13 mouse cellular contexts compared by ENCODE assay signal in genomic region chr11:107729141-107729540, GRCm38 (mm10). TPM values are rescaled to one million over a fixed set of nuclear protein-coding genes. Genes with fewer than 3 reads are reported as not detected.
"Had no signal": no experiment of that assay in that cellular context is flagged by ENCODE, and none has a peak within 500 bp of the region (broad histone marks: within the 10 kb centered on the region; RNA-seq: fewer than 3 reads in every experiment).

No protein-coding gene starts in this region.

- DNase-seq: kidney, adult 8-10 months; spleen, adult 18-20 months; thymus, adult 2 months; thymus, postnatal 25 days had no signal

- H3K4me1 ChIP-seq: limb, embryonic 15.5 days; liver, embryonic 12.5 days; midbrain, embryonic 13.5 days; neural tube, embryonic 12.5 days; stomach, embryonic 15.5 days had no signal

- H3K9me3 ChIP-seq: limb, embryonic 15.5 days; liver, embryonic 12.5 days; midbrain, embryonic 13.5 days; neural tube, embryonic 12.5 days; stomach, embryonic 15.5 days had no signal

- H3K27me3 ChIP-seq: limb, embryonic 15.5 days; midbrain, embryonic 13.5 days; neural tube, embryonic 12.5 days; stomach, embryonic 15.5 days had no signal

- H3K4me3 ChIP-seq: left cerebral cortex, adult 2 months; limb, embryonic 15.5 days; liver, embryonic 12.5 days; midbrain, embryonic 13.5 days; neural tube, embryonic 12.5 days; stomach, embryonic 15.5 days had no signal

- H3K9ac ChIP-seq: limb, embryonic 15.5 days; liver, embryonic 12.5 days; midbrain, embryonic 13.5 days; neural tube, embryonic 12.5 days; stomach, embryonic 15.5 days had no signal

- ATAC-seq: liver, embryonic 12.5 days; midbrain, embryonic 13.5 days had no signal

- H3K27ac ChIP-seq: left cerebral cortex, adult 2 months; limb, embryonic 15.5 days; liver, embryonic 12.5 days; midbrain, embryonic 13.5 days; neural tube, embryonic 12.5 days; stomach, embryonic 15.5 days had no signal

- H3K4me2 ChIP-seq: limb, embryonic 15.5 days; liver, embryonic 12.5 days; midbrain, embryonic 13.5 days; neural tube, embryonic 12.5 days; stomach, embryonic 15.5 days had no signal

- H3K36me3 ChIP-seq: limb, embryonic 15.5 days; liver, embryonic 12.5 days; stomach, embryonic 15.5 days had no signal

RNA-seq across cellular contexts. Expression of gene Cacng1, which starts 12.8 kb away (rescaled TPM):
- total RNA-seq: layer of hippocampus, postnatal 25 days; left cerebral cortex, adult 2 months; left cerebral cortex, postnatal 25 days; megakaryocyte progenitor cell, adult 5-6 weeks had no signal
- polyA plus RNA-seq: liver, embryonic 12.5 days had no signal
